Mouse (Mus musculus) layer of hippocampus, adult 18-20 months (tissue): ENCODE measurements at regions not wholly inside any gene's neighbourhood (a gene's known extent, or its start where the extent isn't known, plus 50 kb on each side); places are given as distances from the start of the nearest gene placed in this dataset.

ENCODE experiments used
- DNase-seq, 2 experiments: peaks; one replicate each; pipeline ENCODE4 v3.0.0; 2022; ENCODE audit warnings: low spot score in 2 of 2

- DNase-seq = no peak
Measured at GRCm38 (mm10) chr16:29858645-29859044, 205.5 kb upstream of the Hes1 start.

DNA sequence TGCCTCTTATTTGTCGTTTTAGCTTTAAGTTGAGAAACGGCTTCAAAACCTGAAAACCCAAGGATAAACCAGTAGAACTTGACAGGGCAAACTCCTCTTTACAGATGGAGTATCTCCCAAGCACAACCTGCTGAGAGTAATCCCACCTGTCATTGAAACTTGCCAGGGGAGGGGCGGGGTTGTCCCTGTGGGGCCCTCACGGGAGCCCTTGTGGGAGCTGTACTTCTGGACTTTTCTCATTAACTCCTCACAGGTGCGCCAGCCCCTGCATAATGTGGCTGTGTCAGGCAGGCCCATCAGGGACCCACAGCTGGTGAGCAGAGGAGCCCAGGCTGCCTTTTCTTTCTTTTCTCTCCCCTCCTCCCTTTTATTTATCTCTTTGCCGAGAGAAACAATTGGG, 203.9 kb upstream of the Hes1 start:
- no peak for DNase-seq

DNA sequence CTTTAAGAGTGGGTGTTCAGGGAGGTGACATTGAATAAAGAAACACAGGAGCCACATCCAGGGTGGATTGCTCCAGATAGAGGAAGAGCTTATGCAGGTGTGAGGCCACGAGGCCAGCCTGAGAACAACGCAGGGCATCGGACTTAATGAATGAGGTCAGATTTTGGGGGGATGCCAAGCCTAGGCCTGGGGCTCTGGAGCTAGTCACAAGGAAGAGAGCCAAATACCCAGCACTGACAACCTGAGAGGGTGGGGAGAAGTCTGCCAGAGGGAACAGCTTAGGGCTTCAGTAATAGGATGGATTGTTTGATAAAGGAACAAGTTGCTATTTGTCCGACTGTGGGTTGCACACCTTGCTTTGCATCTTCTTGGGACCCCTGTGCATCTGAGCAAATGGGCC, 203.1 kb upstream of the Hes1 start:
- DNase-seq = no peak

GRCm38 (mm10) chr16:29865075-29865740, 199.0 kb upstream of the Hes1 start:
- DNase-seq = no peak

DNA sequence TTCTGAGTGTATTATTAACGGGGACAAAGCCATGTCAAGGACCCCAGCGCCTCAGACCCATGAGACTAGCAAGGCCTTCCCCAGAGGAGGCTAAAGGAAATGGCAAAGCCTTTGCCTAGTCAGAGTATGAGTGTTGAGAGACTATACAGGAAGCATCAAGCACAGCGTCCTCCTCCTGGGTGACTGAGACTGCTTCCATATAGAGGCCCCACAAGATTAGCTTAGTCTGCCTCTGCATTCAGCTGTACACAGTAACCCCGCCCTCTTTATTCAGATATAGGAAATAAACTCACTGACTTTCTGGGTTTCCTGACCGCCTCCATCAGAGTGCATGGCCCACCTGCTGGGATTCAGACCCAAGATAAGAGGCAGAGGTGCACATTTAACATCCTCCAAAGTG, 192.8 kb upstream of the Hes1 start:
- no peak for DNase-seq

DNA sequence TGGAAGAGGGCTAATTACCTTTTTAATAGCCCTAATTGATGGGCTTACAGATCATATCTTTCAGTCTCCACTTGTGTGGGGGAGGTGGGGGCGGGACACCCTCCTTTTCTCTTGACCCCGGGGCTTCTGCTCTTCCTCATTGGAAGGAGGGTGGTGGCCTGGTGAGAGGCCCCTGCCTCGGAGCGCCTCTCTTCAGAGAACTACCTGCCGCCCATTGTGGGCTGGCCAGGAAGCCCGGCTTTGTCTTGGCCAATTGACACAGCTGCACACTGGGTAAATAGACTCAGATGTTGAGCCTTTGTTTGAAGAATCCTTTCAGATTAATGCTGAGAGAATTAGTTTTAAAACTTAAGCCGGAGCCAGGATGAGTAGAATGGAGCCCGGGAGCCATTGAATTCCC, 188.0 kb upstream of the Hes1 start:
- no peak for DNase-seq

GRCm38 (mm10) chr16:29877372-29878123, 186.6 kb upstream of the Hes1 start:
- no peak for DNase-seq

GRCm38 (mm10) chr16:29879665-29880064, 184.5 kb upstream of the Hes1 start:
- no peak for DNase-seq

DNA sequence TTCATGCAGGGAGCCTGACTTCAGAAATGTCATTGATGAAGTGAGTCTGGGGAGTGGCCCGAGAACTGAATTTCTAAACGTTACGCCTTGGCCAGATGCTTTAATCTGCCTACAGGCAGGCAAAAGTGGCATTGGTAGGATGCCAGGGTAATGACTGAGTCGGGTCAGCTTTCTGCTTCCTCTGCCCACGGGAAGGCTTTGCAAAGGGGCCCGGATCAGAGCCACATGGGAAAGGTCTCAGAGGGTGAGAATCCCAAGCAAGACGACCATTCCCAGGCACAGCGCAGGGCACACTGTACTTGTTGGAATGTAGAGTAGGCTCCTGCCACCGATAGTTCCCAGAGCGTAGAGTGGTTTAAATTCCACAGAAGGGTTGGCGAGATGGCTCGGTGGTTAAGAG, 182.7 kb upstream of the Hes1 start:
- no peak for DNase-seq

GRCm38 (mm10) chr16:29882226-29882972, 181.8 kb upstream of the Hes1 start:
- no peak for DNase-seq

DNA sequence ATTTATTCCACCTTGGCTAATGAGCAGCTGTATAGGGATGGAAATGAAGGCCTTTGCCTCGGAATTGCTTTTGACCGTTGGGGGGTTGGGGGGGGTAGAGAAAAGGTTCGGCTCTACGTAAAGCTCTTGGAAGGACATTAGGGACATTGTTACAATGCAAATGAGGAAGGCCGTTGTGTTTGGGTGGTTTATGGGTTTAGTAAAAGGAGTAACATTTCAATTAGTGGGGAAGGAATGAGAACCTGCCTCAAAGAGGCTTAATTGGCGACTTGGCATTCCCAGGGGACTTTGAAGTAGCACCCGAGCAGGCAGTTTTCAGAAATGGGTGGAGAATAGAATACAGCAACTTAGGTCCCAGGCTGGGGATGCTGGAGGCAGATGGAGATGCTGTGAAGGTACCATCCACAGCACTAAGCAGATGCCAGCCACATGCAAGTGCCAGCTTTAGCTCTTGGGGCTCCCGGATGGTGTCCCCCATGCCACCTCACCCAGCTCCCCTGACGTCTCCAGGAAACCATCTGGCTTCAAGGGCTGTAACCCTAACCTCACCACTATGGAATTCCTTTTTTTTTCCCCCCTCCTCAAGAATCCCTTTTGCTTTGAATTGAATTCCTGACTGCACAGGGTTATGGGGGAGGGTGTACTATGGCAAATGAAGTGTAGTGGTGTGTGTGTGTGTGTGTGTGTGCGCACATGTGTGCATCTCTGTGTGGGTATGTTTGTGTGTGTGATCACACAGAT, 180.8 kb upstream of the Hes1 start:
- DNase-seq = no peak

DNA sequence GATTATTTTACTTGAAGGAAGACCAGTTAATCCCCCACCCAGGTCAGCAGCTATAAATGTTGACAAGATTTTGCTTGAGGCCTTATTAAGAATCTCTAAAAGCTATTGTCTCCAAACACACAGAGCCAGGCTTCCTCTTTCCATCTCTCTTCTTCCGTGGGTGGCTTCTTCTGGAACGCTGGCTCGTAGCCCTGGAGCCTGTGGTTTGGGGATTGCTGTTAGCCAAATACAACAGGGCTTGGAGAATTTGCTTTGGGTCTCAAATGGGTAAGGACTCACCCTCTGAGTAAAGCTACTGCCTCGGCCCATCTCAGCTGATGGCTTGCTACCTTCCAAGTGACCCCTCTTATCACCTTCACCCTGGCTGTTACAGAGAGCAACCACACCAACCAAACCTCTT, 179.3 kb upstream of the Hes1 start:
- peak in 1 of 2 experiments; percentile 64 for DNase-seq

DNA sequence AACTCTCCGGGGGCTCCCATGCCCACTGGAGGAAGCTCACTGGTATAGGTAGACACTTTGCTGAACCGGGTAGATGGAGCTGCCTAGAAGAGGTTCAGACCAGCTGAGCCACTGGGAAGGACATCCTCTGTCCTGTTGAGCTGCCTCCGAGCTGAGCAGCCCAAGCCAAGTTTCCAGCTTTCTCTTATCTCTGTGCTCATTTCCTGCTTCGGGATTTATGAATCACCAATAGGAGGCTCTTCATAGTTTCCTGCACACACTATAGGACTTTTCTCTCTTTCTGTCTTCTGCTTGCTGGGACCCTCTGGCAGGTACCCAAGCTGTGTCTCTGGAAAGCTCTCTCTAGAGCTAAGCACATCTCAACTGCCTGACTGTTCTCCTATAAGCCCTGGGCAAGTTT, 177.4 kb upstream of the Hes1 start:
- no peak for DNase-seq

GRCm38 (mm10) chr16:29889346-29889745, 174.8 kb upstream of the Hes1 start:
- DNase-seq = no peak

DNA sequence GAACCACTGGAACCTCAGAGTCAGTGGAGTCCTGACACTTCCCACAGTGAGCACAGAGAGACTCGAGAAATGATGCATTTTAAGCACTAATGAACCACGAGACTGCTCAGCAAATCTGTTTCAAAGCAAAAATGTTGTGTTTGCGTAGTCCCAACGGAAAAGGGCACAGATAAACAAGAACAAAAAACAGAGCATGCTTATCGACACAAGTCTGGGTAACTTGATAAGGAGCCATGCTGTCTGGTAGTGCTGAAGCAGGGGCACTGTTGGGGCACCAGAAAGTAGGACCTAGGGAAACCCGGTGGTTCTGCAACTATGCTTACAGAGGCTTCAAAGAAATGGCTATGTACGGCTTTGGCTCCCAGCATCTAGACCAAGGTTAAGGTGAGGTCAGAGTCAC, 172.7 kb upstream of the Hes1 start:
- DNase-seq = no peak

DNA sequence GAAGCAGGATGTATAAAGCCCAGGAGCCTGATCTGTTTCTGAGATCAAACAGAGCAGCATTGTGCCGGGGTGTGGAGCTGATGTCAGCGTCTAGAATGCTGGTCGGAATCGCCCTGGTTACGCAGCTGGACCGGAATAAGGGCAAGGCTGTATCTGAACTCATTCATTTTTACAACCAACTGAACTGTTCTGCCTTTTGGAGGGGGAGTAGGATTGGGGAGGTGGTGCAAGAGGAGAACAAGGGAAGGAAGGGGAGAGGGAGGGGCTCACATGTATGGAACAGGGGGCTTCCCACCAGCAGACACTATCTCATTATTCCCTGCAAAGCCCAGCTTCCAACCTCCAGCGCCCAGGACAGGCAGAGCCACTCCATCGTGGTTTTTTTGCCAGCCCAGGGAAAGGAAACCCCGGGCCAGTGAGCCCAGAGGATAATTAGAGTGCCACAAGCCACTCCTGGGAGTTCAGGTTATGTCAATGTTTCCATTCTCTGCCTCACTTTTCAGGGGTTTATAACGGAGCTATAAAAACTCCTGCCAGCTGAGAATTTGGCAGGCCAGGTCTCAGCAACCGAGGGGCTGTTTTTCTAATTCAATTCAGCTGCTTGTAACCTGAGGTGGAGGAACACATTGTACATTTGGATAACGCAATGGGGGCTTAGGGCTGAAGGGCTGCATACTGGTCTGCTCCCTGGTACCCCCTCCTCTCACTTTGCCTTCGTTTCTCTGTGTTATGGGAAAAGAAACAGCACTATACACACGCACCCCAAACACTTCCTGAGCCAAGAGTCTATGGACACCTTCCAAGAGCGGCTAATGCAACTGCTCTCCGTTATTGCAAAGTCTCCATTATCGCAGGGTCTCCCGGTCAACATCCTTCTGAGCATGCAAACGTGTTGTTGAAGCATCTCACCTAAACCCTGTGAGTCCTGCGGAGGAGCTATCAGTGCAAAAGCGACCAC, 170.0 kb upstream of the Hes1 start:
- peak in 1 of 2 experiments; percentile 30 for DNase-seq

DNA sequence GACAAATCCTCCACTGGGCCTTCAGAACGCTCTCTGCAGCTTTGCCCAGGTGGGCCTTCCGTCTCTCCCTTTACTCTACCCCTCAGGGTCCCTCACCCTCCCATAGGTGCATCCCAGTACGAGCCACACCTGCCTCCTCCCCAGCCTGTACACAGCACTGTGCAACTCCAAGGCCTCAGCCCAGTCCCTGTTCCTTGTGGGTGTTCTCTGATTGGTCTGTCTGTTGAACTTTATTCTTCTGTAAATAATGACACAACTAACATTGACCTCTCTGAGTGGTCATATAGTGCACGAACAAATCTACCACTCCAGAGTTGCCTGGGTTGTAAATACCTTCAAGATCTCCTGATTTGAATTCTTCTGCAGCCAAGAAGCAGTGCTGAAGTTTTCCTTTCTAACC, 167.8 kb upstream of the Hes1 start:
- DNase-seq = no peak

DNA sequence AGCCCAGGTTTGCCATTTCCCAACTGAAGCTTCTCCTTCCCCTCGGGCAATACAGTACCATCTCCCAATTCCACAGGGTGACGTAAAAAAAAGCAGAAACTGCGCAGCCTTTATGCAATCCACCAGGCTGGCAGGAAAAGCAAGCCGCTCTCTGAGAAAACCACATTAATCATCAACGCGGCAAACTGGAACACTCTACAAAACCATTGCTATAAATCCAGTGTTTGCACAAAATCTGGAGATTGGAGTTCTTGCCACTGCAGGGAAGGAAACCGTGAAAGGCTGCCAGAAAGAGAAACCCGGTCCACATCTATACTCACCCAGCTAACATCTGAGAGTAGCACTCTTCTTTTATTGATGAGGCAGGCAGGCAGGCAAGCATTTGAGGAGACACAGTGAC, 160.7 kb upstream of the Hes1 start:
- no peak for DNase-seq

- DNase-seq = no peak
Measured at GRCm38 (mm10) chr16:29904183-29904775, 159.9 kb upstream of the Hes1 start.

GRCm38 (mm10) chr16:29907331-29907730, 156.9 kb upstream of the Hes1 start:
- no peak for DNase-seq
